Mouse (Mus musculus) spleen, adult 12 weeks (tissue): ENCODE results near the gene Igdcc3.

Experiments
- DNase-seq: peaks from one replicate; pipeline ENCODE4 v3.0.0; 2022; ENCODE audit warnings: low spot score

Gene Igdcc3

GRCm38 (mm10) chr9:65140491-65140890 is 498 bp upstream of the Igdcc3 start:
- DNase-seq: no peak

GRCm38 (mm10) chr9:65141306-65141975 is 452 bp downstream of the Igdcc3 start:
- DNase-seq: no peak

DNA sequence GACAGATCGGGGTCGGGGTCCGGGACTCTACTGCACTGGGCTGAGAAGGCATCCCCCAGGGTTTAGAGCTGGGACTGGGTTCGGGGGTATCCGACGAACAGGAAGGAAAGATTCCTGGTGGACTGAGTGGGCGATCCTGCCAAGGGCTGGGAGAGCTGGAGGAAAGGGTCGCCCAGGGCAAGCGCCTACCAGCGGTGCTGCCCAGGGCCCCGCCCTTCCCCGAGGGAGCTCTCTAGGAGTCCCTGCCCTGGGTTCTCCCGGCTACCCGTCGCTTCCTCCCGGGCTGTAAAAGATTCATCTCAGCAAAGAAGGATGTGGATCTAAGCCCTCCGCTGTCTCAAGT is 958 bp downstream of the Igdcc3 start:
- DNase-seq: no peak

GRCm38 (mm10) chr9:65142399-65142798 is 1.4 kb downstream of the Igdcc3 start:
- no peak for DNase-seq

DNA sequence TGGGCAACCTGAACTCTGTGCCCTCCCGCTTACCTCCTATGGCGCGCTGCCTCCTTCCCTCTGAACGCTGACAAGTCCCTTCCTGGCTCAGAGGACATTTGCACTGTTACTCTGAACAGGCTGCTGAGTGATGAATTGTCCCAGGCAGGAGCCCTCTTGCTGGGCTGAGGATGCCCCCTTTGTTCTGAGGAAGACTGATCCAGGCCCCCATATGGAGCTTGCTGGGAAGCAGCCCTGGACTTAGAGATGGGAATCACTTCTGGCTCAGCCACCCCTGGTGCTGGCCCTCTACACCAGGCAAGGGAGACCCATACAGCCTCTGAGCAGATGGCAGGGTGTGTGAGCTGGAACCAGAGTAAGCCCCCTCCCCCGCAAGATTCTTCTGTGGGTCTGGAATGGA is 5.0 kb downstream of the Igdcc3 start:
- no peak for DNase-seq

- no peak for DNase-seq
These were observed 7.5 kb downstream of the Igdcc3 start for GRCm38 (mm10) chr9:65148507-65148906.

GRCm38 (mm10) chr9:65152711-65153330 is 11.8 kb downstream of the Igdcc3 start:
- DNase-seq: no peak

DNA sequence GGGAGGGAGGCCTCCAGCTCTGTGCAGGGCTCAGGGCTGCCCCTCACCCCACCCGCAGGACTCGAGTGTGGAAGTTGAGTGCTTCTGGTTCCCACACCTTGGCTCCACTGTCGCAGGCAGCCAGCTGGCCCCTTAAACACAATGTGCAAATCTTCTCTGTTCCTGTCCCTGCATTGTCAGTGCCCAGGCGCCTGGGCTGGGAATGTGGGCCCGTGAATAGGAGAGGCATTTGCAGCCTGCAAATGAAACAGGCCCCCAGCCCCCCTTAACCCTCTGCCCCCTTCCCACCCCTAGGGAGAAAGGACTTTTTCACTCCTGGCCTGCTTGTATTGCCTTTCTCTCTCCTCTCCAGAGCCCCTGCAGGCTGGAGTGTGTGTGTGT is 12.3 kb downstream of the Igdcc3 start:
- no peak for DNase-seq

- DNase-seq: no peak
These were observed 13.9 kb downstream of the Igdcc3 start for GRCm38 (mm10) chr9:65154692-65155455.

DNA sequence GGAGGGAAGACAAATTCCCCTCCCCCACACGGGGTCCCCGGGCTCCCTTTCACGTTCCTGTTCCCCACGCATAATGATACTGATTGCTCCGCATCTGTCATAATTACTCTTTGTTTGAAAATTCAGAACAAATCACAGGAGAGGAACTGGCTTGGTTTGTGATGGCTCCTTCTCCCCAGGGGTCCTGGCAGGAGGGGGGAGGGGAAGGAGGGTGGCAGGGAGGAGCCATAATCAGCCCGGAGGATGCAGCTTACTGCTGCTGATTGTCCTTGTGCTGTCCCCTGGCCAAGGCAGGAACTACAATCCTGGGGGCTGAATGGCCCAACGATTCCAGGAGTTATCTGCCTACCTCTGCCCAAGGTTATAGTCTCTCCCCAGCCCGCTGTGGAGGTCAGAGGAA is 15.6 kb downstream of the Igdcc3 start:
- DNase-seq: no peak

DNA sequence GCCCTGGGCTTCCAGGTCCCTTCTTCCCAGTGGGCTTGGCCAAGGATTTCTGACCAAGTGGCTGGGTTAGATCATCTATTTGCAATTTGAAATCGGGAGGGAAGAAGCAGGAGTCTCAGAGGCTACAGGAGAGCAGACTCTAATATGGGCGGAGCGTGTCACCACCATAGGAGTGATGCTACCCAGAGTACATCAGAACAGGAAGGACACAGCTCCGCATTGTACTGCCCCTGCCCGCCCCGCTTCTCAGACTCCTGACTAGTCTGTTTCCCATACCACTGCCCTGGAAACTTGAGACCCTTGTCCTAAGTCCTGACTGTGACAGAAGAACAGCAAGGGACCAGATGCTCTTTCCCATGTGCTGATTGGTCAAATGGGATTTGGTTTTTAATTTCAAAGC is 16.6 kb downstream of the Igdcc3 start:
- DNase-seq: no peak

DNA sequence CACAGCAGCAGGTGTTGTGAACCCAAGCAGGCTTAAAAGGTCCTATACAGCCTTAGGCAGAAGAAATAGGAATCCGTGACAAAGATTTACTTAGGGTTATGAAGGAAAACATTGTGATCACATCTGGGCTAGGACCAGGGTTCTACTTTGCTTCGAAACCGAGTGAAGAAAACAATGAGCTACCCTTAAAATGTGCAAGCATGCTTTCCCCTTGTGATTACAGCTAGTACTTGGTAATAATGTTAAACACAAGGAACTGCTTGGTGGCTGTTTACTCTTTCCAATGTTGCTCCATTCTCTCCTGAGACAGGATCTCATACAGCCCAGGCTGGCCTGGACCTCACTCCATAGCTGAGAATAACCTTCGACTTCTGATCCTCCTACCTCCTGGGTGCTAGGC is 20.2 kb downstream of the Igdcc3 start:
- DNase-seq: no peak

DNA sequence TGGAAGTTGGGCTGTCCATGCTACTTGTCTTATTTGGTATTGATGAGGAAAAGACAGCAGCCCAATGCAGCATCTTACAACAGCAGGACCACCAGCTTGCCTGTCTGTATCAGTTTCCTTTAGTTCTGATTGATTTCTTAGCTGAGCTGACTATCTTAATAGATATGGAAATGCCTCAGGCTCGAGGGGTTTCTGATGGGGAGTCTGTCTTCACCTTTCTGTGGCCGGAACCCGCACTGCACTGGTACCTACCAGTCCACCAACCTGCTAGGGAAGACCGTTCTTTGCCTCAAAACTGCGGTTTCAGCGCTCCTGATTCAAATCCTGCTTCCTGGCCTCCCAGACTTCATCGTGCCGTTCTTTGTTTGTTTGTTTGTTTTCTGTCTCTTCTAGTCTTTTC is 20.9 kb downstream of the Igdcc3 start:
- no peak for DNase-seq

- no peak for DNase-seq
These were observed 22.0 kb downstream of the Igdcc3 start for GRCm38 (mm10) chr9:65162711-65163639.

DNA sequence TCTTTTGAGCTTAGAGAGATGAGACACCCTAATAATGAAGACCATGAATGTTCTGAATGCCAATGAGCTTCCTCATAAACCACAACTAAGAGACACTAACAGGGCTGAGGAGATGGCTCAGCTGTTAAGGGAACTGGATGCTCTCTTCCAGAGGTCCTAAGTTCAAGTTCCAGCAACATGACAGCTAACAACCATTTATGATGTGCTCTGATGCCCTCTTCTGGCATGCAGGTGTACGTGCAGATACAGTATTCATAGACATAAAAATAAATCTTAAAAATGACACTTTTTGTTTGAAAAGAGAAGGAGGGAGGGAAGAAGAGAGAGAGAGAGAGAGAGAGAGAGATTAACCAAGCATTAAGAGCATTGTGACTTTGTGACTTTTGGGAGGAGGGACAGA is 23.9 kb downstream of the Igdcc3 start:
- no peak for DNase-seq

DNA sequence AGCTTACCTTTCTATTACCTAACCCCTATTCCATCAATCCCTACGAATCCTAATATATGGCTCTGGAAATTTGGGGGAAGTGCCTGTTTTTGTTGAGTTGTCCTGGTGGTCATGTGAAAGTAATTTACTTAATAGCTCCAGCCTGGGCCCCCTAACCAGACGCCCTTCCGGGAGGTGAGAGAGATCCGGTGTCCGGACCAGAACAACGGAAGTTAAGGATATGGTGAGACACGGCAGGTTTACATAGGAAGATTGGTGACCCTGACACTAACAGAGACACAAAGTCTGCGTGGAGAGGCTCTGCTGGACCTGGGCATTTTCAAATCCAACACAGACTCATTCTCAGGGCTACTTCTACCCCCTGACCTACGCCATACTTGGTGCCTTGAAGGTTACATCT is 25.4 kb downstream of the Igdcc3 start:
- DNase-seq: no peak

GRCm38 (mm10) chr9:65168534-65168933 is 27.5 kb downstream of the Igdcc3 start:
- DNase-seq: no peak

- DNase-seq: no peak
These were observed 28.0 kb downstream of the Igdcc3 start for GRCm38 (mm10) chr9:65168952-65169351.

DNA sequence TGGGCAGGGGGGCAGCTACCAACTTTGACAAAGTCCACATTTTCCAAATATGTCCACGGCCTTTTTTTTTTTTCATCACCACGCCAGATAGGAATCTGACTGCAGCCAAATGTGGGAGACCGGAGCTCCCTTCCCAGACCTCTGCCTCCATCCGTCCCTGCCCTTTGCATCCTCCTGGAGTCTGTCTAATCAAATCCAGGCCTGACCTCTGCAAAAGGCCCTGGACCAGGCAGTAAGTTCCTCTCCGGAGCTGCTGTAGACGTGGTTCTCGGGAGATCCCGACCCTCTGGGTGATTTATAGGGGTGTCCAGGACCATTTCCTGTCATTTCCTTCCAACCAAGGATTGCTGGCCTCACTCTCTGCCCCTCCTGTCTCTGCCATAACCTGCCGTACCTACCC is 31.7 kb downstream of the Igdcc3 start:
- no peak for DNase-seq

DNA sequence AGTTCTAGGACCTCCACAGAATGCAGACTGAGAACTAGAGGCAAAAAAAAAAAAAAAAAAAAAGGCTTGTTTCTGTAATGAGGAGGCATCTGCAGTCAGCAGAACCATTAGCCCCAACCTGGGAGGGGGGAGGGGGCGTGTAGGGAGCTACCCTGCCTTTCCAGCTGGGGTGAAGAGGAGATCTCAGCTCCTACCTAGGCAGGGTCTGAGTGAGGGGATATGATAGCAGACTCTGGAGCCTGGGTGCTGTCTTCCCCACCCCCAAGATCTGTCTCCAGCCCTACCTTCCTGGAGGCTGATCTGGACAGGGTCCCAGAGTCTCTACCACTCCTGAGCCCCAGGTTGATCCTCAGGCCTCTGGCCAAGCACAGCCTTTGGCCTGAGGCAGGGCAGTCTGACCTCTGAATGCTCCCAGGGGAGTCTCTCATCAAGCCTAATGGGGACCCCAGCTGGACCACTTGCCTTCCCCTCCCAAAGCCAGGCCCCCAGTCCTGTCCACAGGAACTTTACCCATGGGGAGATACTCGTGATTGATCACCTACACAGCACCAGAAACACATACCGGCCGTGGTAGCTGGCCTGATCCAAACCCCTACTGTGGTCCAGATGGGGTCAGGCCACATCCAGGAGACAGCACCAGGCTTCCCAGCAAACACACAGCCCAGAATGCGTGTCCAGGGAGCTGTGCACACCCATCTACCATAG is 34.4 kb downstream of the Igdcc3 start:
- DNase-seq: no peak

DNA sequence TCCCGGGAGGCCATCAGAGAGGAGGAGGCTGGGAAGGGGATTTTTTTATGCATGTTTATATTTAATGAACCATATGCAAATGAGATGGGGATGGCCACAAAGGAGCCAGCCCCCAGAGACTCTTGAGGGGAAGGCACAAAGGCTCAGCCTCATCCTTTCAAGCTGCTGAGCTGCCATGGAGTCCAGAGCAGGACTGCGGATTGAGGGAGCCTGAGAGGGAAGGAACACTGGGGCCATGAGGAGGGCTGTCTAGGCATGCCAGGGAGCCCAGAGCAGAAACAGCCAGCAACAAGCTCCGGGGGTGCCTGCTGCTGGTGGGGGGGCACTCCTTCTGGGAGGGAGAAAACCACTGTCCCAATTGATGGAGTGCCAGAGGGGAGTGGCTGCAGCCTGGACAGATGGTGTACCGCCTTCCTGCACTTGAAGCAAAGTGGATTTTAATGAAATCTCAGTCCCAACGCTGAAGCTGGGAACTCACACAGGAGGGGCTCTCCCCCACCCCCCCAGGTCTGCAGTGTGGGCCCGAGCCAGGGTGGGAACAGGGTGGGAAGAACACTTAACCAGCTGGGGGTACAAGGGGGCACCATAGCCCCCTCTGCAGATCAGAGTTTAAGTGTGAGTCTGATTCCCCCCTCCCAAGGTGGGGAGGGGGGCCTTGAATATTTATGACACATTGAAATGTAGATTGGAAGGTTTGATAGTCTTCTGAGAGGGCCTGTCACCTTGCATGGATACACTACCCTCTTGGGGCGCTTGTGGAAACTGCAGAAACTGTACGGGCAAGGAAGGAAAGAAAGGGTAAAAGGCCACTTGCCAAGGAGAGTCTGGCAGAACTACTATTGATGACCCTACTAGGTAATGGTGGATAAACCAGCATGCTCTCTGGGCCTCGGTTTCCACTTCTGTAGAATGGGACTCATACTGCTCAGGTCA is 35.2 kb downstream of the Igdcc3 start:
- DNase-seq: no peak
